Mouse (Mus musculus) left cerebral cortex, adult 18-20 months (tissue): ENCODE results near the gene Pkp1. TPM values are rescaled to one million over a fixed set of nuclear protein-coding genes. Genes with fewer than 3 reads are reported as not detected.

Experiments used
- DNase-seq, 2 experiments: peaks; one replicate each; pipeline ENCODE4 v3.0.0; 2021 to 2022; ENCODE audit warnings: low spot score in 2 of 2, mixed read lengths in 1 of 2
- total RNA-seq, 2 experiments: library from RNA; stranded (reverse); gene quantifications; 2 replicates each; pipeline ENCODE4 v1.2.3; 2021

Pkp1 gene
- total RNA-seq, 2 experiments from 2014 or later = 0.09 TPM; not detected in 1

- no peak for DNase-seq
Observed at GRCm38 (mm10) chr1:135861091-135861490, 57.9 kb downstream of the Pkp1 start.

GRCm38 (mm10) chr1:135858533-135858932, 60.5 kb downstream of the Pkp1 start:
- no peak for DNase-seq

- DNase-seq = no peak
Observed at GRCm38 (mm10) chr1:135857137-135857775, 61.8 kb downstream of the Pkp1 start.

GRCm38 (mm10) chr1:135856070-135856469, 62.9 kb downstream of the Pkp1 start:
- no peak for DNase-seq

DNA sequence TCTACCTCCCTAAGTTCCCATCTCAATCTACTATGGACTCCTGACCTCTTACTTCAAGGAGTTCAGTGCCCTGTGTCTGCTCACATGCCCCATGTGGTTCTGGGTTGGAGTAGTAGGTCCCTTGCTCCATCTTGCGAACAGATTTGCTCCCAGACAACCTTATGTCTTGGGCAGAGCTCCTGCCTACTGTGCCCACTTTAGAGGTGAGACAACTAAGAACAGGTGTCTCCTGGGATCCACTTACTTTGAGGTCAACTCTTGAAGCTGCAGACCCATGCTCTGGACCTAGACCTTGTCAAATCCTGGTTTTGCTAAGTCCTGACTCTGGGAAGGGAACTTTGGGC, 63.7 kb downstream of the Pkp1 start:
- DNase-seq = no peak

- no peak for DNase-seq
Observed at GRCm38 (mm10) chr1:135854591-135855343, 64.2 kb downstream of the Pkp1 start.

DNA sequence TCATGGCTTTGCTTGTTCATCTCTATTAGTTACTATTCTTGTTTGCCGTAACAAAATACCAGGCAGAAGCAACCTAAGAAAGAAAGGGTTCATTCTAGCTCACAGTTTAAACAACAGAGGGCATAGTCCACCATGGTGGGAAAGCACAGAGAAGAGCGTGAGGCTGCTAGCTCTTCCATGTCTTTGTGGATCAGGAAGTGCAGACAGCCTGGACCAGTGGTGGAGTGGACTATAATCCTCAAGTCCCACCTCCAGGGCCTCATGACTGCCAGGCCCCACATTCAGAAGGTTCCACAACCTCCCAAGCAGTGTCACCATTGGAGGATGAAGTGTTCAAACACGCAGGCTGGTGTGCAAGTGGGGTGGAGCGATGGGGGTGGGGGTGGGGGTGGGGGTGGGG, 65.8 kb downstream of the Pkp1 start:
- DNase-seq = no peak

DNA sequence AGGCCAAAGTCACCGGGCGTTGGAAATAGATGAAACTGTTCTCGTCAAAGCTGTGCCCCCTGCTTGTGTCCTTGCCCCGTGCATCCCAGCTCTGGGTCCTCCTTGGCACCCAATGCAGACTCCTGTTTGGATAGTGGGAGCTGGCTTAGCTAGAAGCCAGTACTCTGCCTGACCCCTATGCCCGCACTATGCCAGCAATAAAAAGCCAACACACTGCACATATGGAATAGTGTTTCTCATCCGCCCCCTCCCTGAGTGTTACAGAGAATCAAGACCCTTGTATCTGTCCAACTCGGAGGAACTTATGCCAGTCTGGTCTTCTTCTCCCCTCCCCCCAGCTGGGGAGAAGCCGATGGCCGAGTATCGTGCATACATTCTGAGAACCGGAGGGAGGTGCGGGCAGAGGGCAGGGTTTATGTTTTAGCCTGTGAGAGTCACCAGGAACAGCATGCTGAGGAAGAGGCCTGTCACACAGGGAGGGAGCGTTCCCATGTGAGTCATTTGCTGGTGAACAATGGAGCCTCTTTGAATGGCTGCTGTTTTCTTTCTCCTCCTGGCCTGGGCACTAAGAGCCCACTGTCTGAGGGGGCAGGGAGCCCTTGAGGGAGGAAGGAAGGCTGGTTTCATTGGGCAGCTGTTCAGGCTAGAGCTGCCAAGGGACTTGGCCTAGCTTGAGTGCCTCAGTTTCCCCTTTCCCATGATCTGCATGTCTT, 66.8 kb downstream of the Pkp1 start:
- no peak for DNase-seq

- peak; percentile 17 to 25 for DNase-seq
Observed at GRCm38 (mm10) chr1:135850722-135851512, 68.1 kb downstream of the Pkp1 start.

- no peak for DNase-seq
Observed at GRCm38 (mm10) chr1:135847611-135848351, 71.2 kb downstream of the Pkp1 start.

DNA sequence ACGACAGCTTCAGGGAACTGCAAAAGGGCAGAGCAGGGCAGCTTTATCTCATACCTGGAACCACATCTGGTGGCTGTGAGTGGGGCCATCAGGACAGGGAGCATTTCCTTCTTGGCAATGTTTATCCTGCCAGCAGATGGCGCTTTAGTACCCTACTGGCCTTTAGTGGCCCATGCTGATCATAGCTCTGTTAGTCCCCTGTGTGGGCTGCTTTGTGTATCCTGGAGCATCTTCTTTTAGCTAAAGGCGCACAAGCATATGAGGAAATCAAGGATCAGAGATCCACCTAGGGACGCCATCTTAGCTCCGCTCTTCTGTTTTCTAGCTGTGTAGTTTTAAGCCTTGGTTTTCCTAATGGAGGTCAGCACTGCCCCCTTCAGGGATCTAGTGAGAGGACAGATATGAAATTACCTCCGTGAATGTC, 71.9 kb downstream of the Pkp1 start:
- DNase-seq = peak in 1 of 2 experiments; percentile 47

DNA sequence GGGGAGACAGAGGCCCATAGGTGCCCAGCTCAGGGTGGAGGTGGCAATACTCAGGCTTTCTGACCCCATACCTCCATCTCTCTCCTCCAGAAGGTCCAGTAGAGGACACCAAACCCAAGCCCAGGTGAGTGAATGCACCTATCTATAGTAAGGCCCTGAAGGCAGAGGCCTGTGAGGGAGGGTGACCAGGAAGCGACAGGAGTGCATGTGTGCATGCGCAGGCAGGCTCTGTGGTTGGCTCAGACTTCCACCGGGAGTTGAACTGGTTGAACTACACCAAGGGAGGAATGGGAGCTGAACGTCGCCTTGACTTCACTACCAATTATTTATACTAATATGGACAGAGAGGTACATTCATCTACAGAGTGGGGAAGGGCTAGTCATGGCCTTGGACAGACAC, 72.4 kb downstream of the Pkp1 start:
- no peak for DNase-seq

DNA sequence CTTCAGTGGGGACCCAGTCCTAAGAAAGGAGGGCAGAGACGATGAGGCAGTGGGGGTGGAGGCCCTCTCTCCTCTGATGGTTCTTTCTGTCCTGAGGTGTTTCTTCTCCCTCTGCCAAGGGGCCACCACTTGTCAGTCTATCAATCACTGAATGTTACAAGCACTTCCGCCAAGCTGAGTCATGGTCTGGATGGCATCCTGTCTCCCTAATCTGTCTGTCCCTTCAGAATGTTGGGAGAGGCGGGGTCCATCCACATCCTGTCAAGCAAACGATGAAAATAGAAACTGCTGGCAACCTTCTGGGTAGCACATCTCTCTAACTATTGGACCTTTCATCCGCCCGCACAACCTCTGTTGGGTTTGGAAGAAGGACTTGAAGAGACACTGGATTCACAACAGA, 74.5 kb downstream of the Pkp1 start:
- no peak for DNase-seq

- no peak for DNase-seq
Observed at GRCm38 (mm10) chr1:135843519-135844262, 75.3 kb downstream of the Pkp1 start.

- peak in 1 of 2 experiments; percentile 23 for DNase-seq
Observed at GRCm38 (mm10) chr1:135840675-135841395, 78.2 kb downstream of the Pkp1 start.

GRCm38 (mm10) chr1:135839065-135839464, 79.9 kb downstream of the Pkp1 start:
- DNase-seq = no peak

DNA sequence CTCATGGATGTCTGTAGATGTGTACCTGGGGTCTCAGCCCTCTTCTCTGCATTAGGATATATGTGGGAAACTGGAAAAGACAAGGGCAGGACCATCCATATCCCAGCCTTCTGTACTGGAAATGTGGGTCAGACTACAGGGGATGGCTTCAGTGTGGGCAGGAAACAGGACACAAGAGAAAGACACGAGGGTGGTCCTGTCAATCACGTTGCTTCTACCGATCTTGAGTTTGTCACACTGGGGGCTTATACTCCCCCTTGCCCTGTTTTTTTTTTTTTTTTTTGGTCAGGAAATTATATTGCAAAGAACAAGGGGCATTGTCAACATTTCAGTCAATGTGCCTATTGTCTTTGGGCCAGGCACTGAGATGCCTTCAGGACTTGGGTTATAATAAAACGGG, 80.4 kb downstream of the Pkp1 start:
- DNase-seq = no peak

DNA sequence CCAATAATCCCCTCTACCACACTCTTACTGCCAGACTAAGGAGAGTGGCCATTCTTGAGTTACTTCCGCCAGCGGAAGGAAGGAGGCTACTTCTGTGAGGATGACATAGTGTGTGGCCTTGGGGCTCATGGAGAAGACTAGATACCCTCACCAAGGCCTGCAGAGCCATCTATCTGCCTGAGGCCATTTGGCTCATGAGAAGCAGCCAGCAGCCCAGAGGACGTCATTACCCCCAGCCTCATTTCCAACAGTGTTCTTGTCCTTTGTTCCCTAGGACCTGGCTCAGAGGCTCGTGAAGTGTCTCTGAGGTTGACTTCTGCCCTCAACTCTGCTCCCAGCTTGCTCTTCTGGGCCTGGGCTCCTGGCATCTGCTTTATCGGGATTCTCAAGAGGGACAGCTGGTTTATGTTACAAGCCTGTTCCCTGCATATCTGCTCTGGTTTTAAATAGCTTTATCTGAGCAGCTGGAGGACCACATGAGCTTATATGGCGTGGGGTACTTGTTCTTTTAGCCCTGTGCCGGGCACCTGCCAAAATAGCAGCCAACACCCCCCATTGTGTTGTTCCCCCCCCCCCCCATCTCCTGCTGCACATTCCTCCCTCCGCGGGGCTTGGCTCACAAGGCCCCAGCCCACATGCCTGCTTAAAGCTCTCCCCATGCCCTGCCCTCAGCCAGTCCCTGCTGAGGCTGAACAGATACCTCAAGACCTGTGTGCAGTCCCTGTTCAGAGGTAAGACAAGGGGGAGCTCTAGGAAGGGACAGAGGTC, 83.1 kb downstream of the Pkp1 start, which contains the start of gene Tnnt2:
Gene Tnnt2 (plus strand): TSS at position 639 of the 768 bp plus-strand sequence.
- DNase-seq = no peak
